Mouse (Mus musculus): ENCODE results near the gene Fars2. TPM values are rescaled to one million over a fixed set of nuclear protein-coding genes. Genes with fewer than 3 reads are reported as not detected.
"Not testable (repeated sequence)": the region's sequence is repeated elsewhere in the genome, so short reads cannot be mapped to it uniquely, and the experiment has no call there.

Fars2 gene
- polyA plus RNA-seq, 1 experiment from 2014 or later: 33.5 TPM

- Histone ChIP-seq H3K27ac (no peak overlapping the region), H3K9me3 (no peaks in the 10 kb centered on the region), H3K27me3 (no peaks in the 10 kb centered on the region), H3K36me3 (no peaks in the 10 kb centered on the region), H3K4me2 (no peak overlapping the region), H3K4me1 (replicated peaks) (peaks cover 11% of the 10 kb centered on the region), H3K4me3 (no peak overlapping the region), H3K9ac (no peak overlapping the region)
- WGBS: 69% methylated on average over 5 of the region's 5 CpGs
- ATAC-seq (ENCODE audit: low FRiP score): no peak
Observed at GRCm38 (mm10) chr13:36150272-36150671, 33.1 kb downstream of the Fars2 start.

- Histone ChIP-seq H3K4me3 (no peak overlapping the region), H3K4me2 (no peak overlapping the region), H3K9ac (no peak overlapping the region), H3K4me1 (replicated peaks) (peaks cover 5% of the 10 kb centered on the region), H3K9me3 (no peaks in the 10 kb centered on the region), H3K27me3 (no peaks in the 10 kb centered on the region), H3K36me3 (no peaks in the 10 kb centered on the region), H3K27ac (no peak overlapping the region)
- WGBS: 86% methylated on average over 5 of the region's 5 CpGs
- ATAC-seq (ENCODE audit: low FRiP score): no peak
Observed at GRCm38 (mm10) chr13:36152728-36153498, 35.7 kb downstream of the Fars2 start.

- no peaks in the 10 kb centered on the region for H3K9me3 ChIP-seq
- ATAC-seq (ENCODE audit: low FRiP score): no peak
- WGBS: 92% methylated on average over 7 of the region's 7 CpGs
- no peaks in the 10 kb centered on the region for H3K27me3 ChIP-seq
- no peak overlapping the region for H3K4me3 ChIP-seq
- no peaks in the 10 kb centered on the region for H3K4me1 ChIP-seq (replicated peaks)
- no peaks in the 10 kb centered on the region for H3K36me3 ChIP-seq
- no peak overlapping the region for H3K27ac ChIP-seq
- no peak overlapping the region for H3K4me2 ChIP-seq
- no peak overlapping the region for H3K9ac ChIP-seq
Observed at GRCm38 (mm10) chr13:36156340-36156931, 39.2 kb downstream of the Fars2 start.

- ATAC-seq (ENCODE audit: low FRiP score): no peak
- 94% methylated on average over 5 of the region's 5 CpGs for WGBS
- no peaks in the 10 kb centered on the region for H3K9me3 ChIP-seq
Observed at GRCm38 (mm10) chr13:36163411-36163810, 46.2 kb downstream of the Fars2 start.

GRCm38 (mm10) chr13:36163898-36164297, 46.7 kb downstream of the Fars2 start:
- Histone ChIP-seq H3K27ac (no peak overlapping the region), H3K9me3 (no peaks in the 10 kb centered on the region), H3K36me3 (no peaks in the 10 kb centered on the region), H3K4me3 (no peak overlapping the region), H3K4me2 (no peak overlapping the region), H3K27me3 (no peaks in the 10 kb centered on the region), H3K9ac (no peak overlapping the region), H3K4me1 (replicated peaks) (no peaks in the 10 kb centered on the region)
- WGBS: 92% methylated on average over 1 of the region's 1 CpGs
- ATAC-seq (ENCODE audit: low FRiP score): no peak

More at GRCm38 (mm10) chr13:36163411-36163810, 46.2 kb downstream of the Fars2 start:
- H3K36me3 ChIP-seq: no peaks in the 10 kb centered on the region
- H3K4me3 ChIP-seq: no peak overlapping the region
- H3K4me2 ChIP-seq: no peak overlapping the region
- no peak overlapping the region for H3K9ac ChIP-seq
- no peak overlapping the region for H3K27ac ChIP-seq
- no peaks in the 10 kb centered on the region for H3K4me1 ChIP-seq (replicated peaks)
- H3K27me3 ChIP-seq: no peaks in the 10 kb centered on the region

GRCm38 (mm10) chr13:36172981-36173380, 55.8 kb downstream of the Fars2 start:
- H3K9ac ChIP-seq; H3K9me3 ChIP-seq; H3K4me1 ChIP-seq (replicated peaks); H3K27ac ChIP-seq; H3K4me2 ChIP-seq; H3K27me3 ChIP-seq; ATAC-seq (ENCODE audit: low FRiP score); H3K4me3 ChIP-seq; H3K36me3 ChIP-seq: not testable (repeated sequence)
- WGBS: 44% methylated on average over 2 of the region's 2 CpGs

- Histone ChIP-seq H3K4me2 (no peak overlapping the region), H3K27ac (no peak overlapping the region), H3K4me1 (replicated peaks) (0 out of 2 replicates have a peak, but pooled peaks cover 5% of the 10 kb centered on the region), H3K9ac (no peak overlapping the region), H3K36me3 (no peaks in the 10 kb centered on the region), H3K4me3 (no peak overlapping the region), H3K9me3 (no peaks in the 10 kb centered on the region), H3K27me3 (no peaks in the 10 kb centered on the region)
- ATAC-seq (ENCODE audit: low FRiP score): no peak
- WGBS: 95% methylated on average over 5 of the region's 5 CpGs
Observed at GRCm38 (mm10) chr13:36174101-36174500, 56.9 kb downstream of the Fars2 start.

- no peaks in the 10 kb centered on the region for H3K27me3 ChIP-seq
- no peak overlapping the region for H3K9ac ChIP-seq
- no peak overlapping the region for H3K27ac ChIP-seq
- 93% methylated on average over 4 of the region's 4 CpGs for WGBS
- no peaks in the 10 kb centered on the region for H3K36me3 ChIP-seq
- no peak overlapping the region for H3K4me2 ChIP-seq
- no peak overlapping the region for H3K4me3 ChIP-seq
- H3K4me1 ChIP-seq (replicated peaks): 0 out of 2 replicates have a peak, but pooled peaks cover 5% of the 10 kb centered on the region
- H3K9me3 ChIP-seq: no peaks in the 10 kb centered on the region
- ATAC-seq (ENCODE audit: low FRiP score): no peak
Observed at GRCm38 (mm10) chr13:36174772-36175171, 57.6 kb downstream of the Fars2 start.

- Histone ChIP-seq H3K9me3 (no peaks in the 10 kb centered on the region), H3K27ac (no peak overlapping the region), H3K27me3 (no peaks in the 10 kb centered on the region), H3K36me3 (no peaks in the 10 kb centered on the region), H3K4me3 (no peak overlapping the region), H3K4me1 (replicated peaks) (no peaks in the 10 kb centered on the region), H3K9ac (no peak overlapping the region), H3K4me2 (no peak overlapping the region)
- 69% methylated on average over 2 of the region's 2 CpGs for WGBS
- ATAC-seq (ENCODE audit: low FRiP score): no peak
Observed at GRCm38 (mm10) chr13:36181231-36181630, 64.0 kb downstream of the Fars2 start.

GRCm38 (mm10) chr13:36190577-36190976, 73.4 kb downstream of the Fars2 start:
- 94% methylated on average over 2 of the region's 2 CpGs for WGBS
- Histone ChIP-seq H3K9me3 (no peaks in the 10 kb centered on the region), H3K9ac (no peak overlapping the region), H3K4me3 (no peak overlapping the region), H3K36me3 (no peaks in the 10 kb centered on the region), H3K4me2 (no peak overlapping the region), H3K27me3 (no peaks in the 10 kb centered on the region), H3K4me1 (replicated peaks) (peaks cover 10% of the 10 kb centered on the region), H3K27ac (no peak overlapping the region)
- no peak for ATAC-seq (ENCODE audit: low FRiP score)

GRCm38 (mm10) chr13:36193484-36194113, 76.4 kb downstream of the Fars2 start:
- Histone ChIP-seq H3K9me3 (no peaks in the 10 kb centered on the region), H3K4me2 (no peak overlapping the region), H3K27ac (peak overlapping the region; percentile 18), H3K4me1 (replicated peaks) (peaks cover 10% of the 10 kb centered on the region), H3K36me3 (no peaks in the 10 kb centered on the region), H3K27me3 (no peaks in the 10 kb centered on the region), H3K4me3 (no peak overlapping the region), H3K9ac (no peak overlapping the region)
- ATAC-seq (ENCODE audit: low FRiP score): peak; percentile 84
- WGBS: 46% methylated on average over 5 of the region's 5 CpGs

GRCm38 (mm10) chr13:36199288-36199687, 82.1 kb downstream of the Fars2 start:
- H3K27me3 ChIP-seq: no peaks in the 10 kb centered on the region
- H3K9me3 ChIP-seq: no peaks in the 10 kb centered on the region
- no peaks in the 10 kb centered on the region for H3K4me1 ChIP-seq (replicated peaks)
- no peak overlapping the region for H3K9ac ChIP-seq
- H3K4me2 ChIP-seq: no peak overlapping the region
- no peaks in the 10 kb centered on the region for H3K36me3 ChIP-seq
- no peak overlapping the region for H3K4me3 ChIP-seq
- 97% methylated on average over 1 of the region's 1 CpGs for WGBS
- H3K27ac ChIP-seq: no peak overlapping the region
- no peak for ATAC-seq (ENCODE audit: low FRiP score)

All from hindbrain, embryonic 13.5 days (tissue).